Mouse (Mus musculus): ENCODE results near the gene Alk.

DNA sequence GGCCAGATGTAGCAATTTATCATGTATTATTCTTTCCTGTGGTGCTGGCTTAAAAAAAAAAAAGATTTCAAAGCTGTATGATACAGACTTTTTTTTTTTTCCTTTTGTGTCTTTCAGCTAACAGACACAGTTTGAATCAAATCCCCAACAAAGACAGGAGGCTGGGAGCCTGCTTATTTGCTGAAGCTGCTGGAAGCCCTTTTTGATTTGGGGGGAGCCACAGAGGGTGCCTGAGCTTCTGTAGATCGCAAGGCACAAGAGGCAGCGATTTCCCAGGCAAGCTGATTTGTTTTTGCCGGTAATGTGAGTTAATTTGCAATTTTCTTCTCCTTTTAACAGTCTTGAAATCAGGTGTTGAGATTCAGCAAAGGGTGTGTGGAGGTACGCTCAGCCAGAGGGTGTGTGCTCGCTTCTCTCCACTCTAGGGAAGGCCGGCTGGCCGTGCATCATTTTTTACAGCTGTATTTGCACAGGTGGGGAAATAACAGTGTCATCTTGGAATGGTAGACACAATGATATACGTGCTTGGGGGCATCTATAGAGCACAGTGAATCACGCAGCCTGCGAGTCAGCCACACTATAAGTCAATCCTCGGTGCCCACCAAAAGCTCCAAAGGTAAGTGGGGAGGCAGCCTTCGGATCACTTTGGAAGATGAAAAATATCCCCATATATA is 489.0 kb downstream of the Alk start:
- no peak for TF ChIP-seq CTCF (IDR thresholded peaks at IDR 0.05; ENCODE audit: control insufficient read depth, insufficient read depth, insufficient read length)
- no peak for TF ChIP-seq USF1 (IDR thresholded peaks at IDR 0.05; ENCODE audit: low read depth)
- TF ChIP-seq MAX (IDR thresholded peaks at IDR 0.05): no peak
- no peak for TF ChIP-seq FOSL1 (IDR thresholded peaks at IDR 0.05; ENCODE audit: insufficient read depth, low read length, poor library complexity, severe bottlenecking)
- no peak for TF ChIP-seq CEBPB (IDR thresholded peaks at IDR 0.05; ENCODE audit: low read depth)
- no peak for TF ChIP-seq MYOG (IDR thresholded peaks at IDR 0.05; ENCODE audit: control insufficient read depth, extremely low read depth, insufficient read length)
- no peak for TF ChIP-seq MYOD1 (IDR thresholded peaks at IDR 0.05; ENCODE audit: control insufficient read depth, insufficient read length, low read depth)

Data from C2C12 (cell line).